Mouse (Mus musculus): ENCODE measurements around the gene Fgf9.

DNA sequence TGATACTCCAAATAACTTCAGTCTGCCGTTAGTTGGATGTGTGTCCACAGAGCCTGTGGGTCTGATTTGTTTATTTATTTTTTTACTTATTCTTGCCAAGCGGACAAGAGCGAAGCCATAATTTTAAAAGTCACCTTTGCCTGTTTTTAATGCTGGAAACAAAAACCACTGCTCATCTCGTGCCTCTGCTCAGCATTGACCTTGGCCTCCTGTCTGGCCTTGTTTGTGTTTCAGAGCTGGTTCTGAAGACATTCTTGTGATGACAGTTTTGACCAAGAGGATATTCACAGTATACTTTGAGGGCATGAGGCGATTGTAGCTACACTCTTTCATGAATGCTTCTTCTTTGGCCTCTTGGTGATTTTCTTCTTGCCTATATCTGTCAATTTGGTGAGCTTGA lies 35.2 kb downstream of the Fgf9 start:
- TF ChIP-seq CTCF (IDR thresholded peaks at IDR 0.05; ENCODE audit: low read depth) (no peak), EP300 (IDR thresholded peaks at IDR 0.05; ENCODE audit: low read depth) (no peak)

All from heart, postnatal 0 days (tissue).